Mouse (Mus musculus): ENCODE results near the gene Cmah.
A peak's percentile ranks its signal among the peaks of the same experiment; 100 is the strongest.

DNA sequence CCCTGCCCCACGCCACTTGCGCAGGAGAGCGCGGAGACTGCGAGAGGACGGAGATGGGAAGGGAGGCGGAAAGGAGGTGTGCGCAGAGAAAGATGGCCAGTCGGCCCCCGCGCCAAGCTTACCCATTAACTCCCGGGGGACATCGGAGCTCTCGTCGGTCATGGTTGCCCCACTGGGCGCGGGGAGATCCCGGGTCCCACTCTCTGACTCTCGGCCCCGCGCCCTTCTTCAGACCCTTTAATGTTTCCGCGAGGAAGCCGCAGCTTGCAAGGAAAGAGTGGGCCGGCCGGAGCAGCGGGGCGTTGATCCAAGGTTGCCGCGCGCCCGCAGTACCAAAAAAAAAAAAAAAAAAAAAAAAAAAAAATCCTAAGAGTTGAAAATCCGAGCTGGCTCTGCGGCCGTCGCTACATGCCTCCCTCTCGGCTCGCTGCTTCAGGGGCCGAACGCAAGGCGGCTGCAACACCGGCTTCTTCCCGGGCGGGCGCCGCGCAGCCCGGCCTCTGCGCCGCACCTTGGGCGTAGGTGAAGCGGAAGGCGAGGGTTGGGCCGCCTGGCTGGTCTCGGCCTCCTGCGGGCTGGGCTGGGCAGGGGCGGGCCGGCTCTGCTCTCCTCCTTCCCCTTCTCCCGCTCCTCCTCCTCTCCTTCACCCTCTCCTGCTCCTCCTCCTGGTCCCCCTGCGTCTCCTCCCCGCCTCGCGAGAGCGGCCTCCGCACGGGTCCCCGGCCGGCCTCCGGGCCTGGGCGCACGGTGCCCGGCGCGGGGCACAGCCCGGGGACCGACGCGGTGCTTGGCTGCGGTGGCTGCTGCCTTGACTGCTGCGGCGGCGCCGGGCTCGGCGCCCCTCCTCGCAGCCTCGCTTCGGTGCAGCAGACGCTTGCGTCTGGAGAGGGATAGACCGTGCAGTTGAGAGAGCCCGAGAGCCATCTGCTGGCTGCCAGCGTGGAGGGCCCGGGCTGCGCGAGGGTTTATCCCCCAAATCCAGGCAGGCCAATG, 46.5 kb upstream of the Cmah start, which contains the start of gene Carmil1:
- TF ChIP-seq CTCF (IDR thresholded peaks at IDR 0.05; ENCODE audit: low read depth, low read length) (peak; percentile 44), EP300 (IDR thresholded peaks at IDR 0.05; ENCODE audit: insufficient read depth, low read depth, low read length) (no peak), POLR2A (IDR thresholded peaks at IDR 0.05; ENCODE audit: insufficient read depth, low read length) (no peak)

All from ES-Bruce4 (cell line).